Mouse (Mus musculus) lung, embryonic 14.5 days (tissue): ENCODE data around the gene Dglucy. TPM values are rescaled to one million over a fixed set of nuclear protein-coding genes. Genes with fewer than 3 reads are reported as not detected.

Experiments
- ATAC-seq: fragments of 200-750 bp; cut with Nextera tagmentation; 2 replicates; pipeline ENCODE4 v1.8.0; 2017; ENCODE audit warnings: mild to moderate bottlenecking, moderate TSS enrichment, moderate library complexity; ENCODE audit not compliant: insufficient read depth
- DNase-seq: peaks from one replicate; pipeline ENCODE4 v3.0.0-alpha.2; 2015
- H3K27ac ChIP-seq: fragments of 300-500 bp; sonication (generic); 2 replicates; pipeline ENCODE4 v1.5.1; 2014; ENCODE audit warnings: low read depth, mild to moderate bottlenecking, moderate library complexity
- H3K27me3 ChIP-seq: fragments of 300-500 bp; sonication (generic); 2 replicates; pipeline ENCODE4 v1.6.1; 2014; ENCODE audit warnings: low read length, control low read depth; ENCODE audit not compliant: insufficient read depth
- H3K36me3 ChIP-seq: fragments of 300-500 bp; sonication (generic); 2 replicates; pipeline ENCODE4 v1.6.1; 2014; ENCODE audit warnings: control low read depth; ENCODE audit not compliant: insufficient read depth
- H3K4me1 ChIP-seq: fragments of 300-500 bp; sonication (generic); 2 replicates; pipeline ENCODE4 v1.6.1; 2014; ENCODE audit warnings: antibody characterized with exemption, control low read depth; ENCODE audit not compliant: insufficient read depth
- H3K4me2 ChIP-seq: fragments of 300-500 bp; sonication (generic); 2 replicates; pipeline ENCODE4 v1.6.1; 2014; ENCODE audit warnings: mild to moderate bottlenecking
- H3K4me3 ChIP-seq: fragments of 300-500 bp; sonication (generic); 2 replicates; pipeline ENCODE4 v1.5.1; 2014; ENCODE audit warnings: low read depth, low read length
- H3K9ac ChIP-seq: fragments of 300-500 bp; sonication (generic); 2 replicates; pipeline ENCODE4 v1.6.1; 2014
- H3K9me3 ChIP-seq: fragments of 300-500 bp; sonication (generic); 2 replicates; pipeline ENCODE4 v1.6.1; 2016; ENCODE audit warnings: low read depth, low read length, control low read depth
- CTCF ChIP-seq: IDR thresholded peaks from 2 replicates; pipeline ENCODE4 v1.5.1; 2016; ENCODE audit warnings: antibody characterized with exemption, low read depth
- WGBS: fragments of 180-500 bp; shearing (Covaris S2); extraction: QIAGEN DNeasy Blood & Tissue Kit; methylation state at CpG from one replicate; pipeline ENCODE4 v1.1.7; 2014; 5-methylcytosine and 5-hydroxymethylcytosine counted together
- polyA plus RNA-seq: library from polyadenylated mRNA; unstranded; fragments of >200 nt; fragmentation: Nextera tagmentation; extraction: Ambion mirVana; gene quantifications from 2 replicates; pipeline ENCODE4 v1.2.1, GENCODE M21; 2014

Gene Dglucy
- polyA plus RNA-seq, 1 experiment from 2014 or later: 3.8 TPM

DNA sequence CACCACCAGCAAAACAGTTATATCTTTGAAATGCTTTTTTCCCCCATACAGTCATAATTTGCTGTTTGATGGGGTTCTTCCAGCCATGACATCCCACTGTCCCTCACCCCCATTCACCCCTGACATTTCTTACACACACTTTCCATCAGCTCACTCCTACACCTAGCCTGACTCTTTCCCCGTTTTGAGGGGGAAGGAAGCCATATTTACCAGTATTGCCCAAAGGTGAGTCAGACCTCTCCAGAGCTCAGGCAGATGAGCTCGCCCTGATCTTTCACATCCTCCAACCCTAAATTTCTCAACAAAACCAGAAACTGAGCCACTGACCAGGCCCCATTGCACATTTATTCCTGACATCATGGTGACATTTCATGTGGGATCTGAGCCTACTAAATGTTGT lies 93.0 kb downstream of the Dglucy start:
- DNase-seq (no peak), ATAC-seq (no peak)
- no peaks in the 10 kb centered on the region for H3K9me3 ChIP-seq
- no peak overlapping the region for H3K4me3 ChIP-seq
- H3K4me1 ChIP-seq: no peaks in the 10 kb centered on the region
- 76% methylated on average over 2 of the region's 2 CpGs for WGBS
- no peak overlapping the region for H3K27ac ChIP-seq
- no peak for TF ChIP-seq CTCF
- H3K4me2 ChIP-seq: no peak overlapping the region
- H3K9ac ChIP-seq: no peak overlapping the region
- no peaks in the 10 kb centered on the region for H3K36me3 ChIP-seq
- no peaks in the 10 kb centered on the region for H3K27me3 ChIP-seq

GRCm38 (mm10) chr12:100873612-100874011 lies 94.8 kb downstream of the Dglucy start:
- Histone ChIP-seq H3K27me3 (no peaks in the 10 kb centered on the region), H3K4me1 (no peaks in the 10 kb centered on the region), H3K36me3 (no peaks in the 10 kb centered on the region), H3K9me3 (no peaks in the 10 kb centered on the region), H3K27ac (no peak overlapping the region), H3K4me3 (no peak overlapping the region), H3K9ac (no peak overlapping the region), H3K4me2 (no peak overlapping the region)
- no peak for DNase-seq
- TF ChIP-seq CTCF: no peak
- 69% methylated on average over 3 of the region's 3 CpGs for WGBS
- no peak for ATAC-seq

- ATAC-seq (no peak), DNase-seq (no peak)
- no peaks in the 10 kb centered on the region for H3K9me3 ChIP-seq
- H3K36me3 ChIP-seq: no peaks in the 10 kb centered on the region
- H3K4me1 ChIP-seq: no peaks in the 10 kb centered on the region
- H3K27ac ChIP-seq: no peak overlapping the region
- H3K4me2 ChIP-seq: no peak overlapping the region
- no peak for TF ChIP-seq CTCF
- 40% methylated on average over 3 of the region's 3 CpGs for WGBS
- no peak overlapping the region for H3K4me3 ChIP-seq
- no peaks in the 10 kb centered on the region for H3K27me3 ChIP-seq
- H3K9ac ChIP-seq: no peak overlapping the region
Observed at GRCm38 (mm10) chr12:100875553-100875952, 96.7 kb downstream of the Dglucy start.

DNA sequence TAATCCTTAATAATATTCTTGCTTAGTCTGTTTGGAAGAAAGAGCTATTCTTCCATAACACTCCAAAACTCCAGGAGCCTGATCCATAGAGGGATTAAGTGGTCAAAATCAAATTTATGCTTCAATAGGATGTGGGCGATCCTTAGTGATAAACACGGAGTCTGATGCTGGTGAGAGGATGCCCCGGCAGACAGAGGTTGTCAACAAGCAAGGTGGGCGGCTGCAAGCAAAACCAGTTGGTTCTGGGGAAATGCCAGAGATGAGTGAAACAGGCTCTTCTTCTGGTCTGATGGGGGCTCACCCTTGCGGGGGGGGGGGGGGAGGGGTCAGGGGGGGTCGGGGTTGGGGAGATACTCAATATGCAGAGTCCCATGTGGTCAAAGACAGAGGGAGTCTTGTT lies 97.1 kb downstream of the Dglucy start:
- TF ChIP-seq CTCF: no peak
- WGBS: 69% methylated on average over 5 of the region's 6 CpGs
- H3K27ac ChIP-seq: no peak overlapping the region
- H3K4me1 ChIP-seq: no peaks in the 10 kb centered on the region
- H3K4me2 ChIP-seq: no peak overlapping the region
- no peaks in the 10 kb centered on the region for H3K27me3 ChIP-seq
- ATAC-seq (no peak), DNase-seq (no peak)
- H3K9ac ChIP-seq: no peak overlapping the region
- H3K36me3 ChIP-seq: no peaks in the 10 kb centered on the region
- no peak overlapping the region for H3K4me3 ChIP-seq
- H3K9me3 ChIP-seq: no peaks in the 10 kb centered on the region

- TF ChIP-seq CTCF: no peak
- no peaks in the 10 kb centered on the region for H3K27me3 ChIP-seq
- 0 out of 2 replicates have a peak, but pooled peaks have one; percentile 41 for ATAC-seq
- H3K9ac ChIP-seq: no peak overlapping the region
- 71% methylated on average over 6 of the region's 6 CpGs for WGBS
- no peak overlapping the region for H3K27ac ChIP-seq
- H3K4me2 ChIP-seq: no peak overlapping the region
- no peak for DNase-seq
- no peaks in the 10 kb centered on the region for H3K4me1 ChIP-seq
- H3K36me3 ChIP-seq: no peaks in the 10 kb centered on the region
- H3K9me3 ChIP-seq: no peaks in the 10 kb centered on the region
- no peak overlapping the region for H3K4me3 ChIP-seq
Observed at GRCm38 (mm10) chr12:100877936-100878335, 99.1 kb downstream of the Dglucy start.

- DNase-seq (no peak), ATAC-seq (no peak)
- Histone ChIP-seq H3K4me3 (no peak overlapping the region), H3K4me1 (no peaks in the 10 kb centered on the region), H3K27ac (no peak overlapping the region), H3K4me2 (no peak overlapping the region), H3K9ac (no peak overlapping the region), H3K9me3 (no peaks in the 10 kb centered on the region), H3K27me3 (no peaks in the 10 kb centered on the region), H3K36me3 (no peaks in the 10 kb centered on the region)
- WGBS: 91% methylated on average over 16 of the region's 16 CpGs
- no peak for TF ChIP-seq CTCF
Observed at GRCm38 (mm10) chr12:100878556-100878955, 99.7 kb downstream of the Dglucy start.

GRCm38 (mm10) chr12:100883168-100883567 lies 104.3 kb downstream of the Dglucy start:
- Histone ChIP-seq H3K27me3 (0 out of 2 replicates have a peak, but pooled peaks cover 4% of the 10 kb centered on the region), H3K4me1 (no peaks in the 10 kb centered on the region), H3K27ac (no peak overlapping the region), H3K9me3 (no peaks in the 10 kb centered on the region), H3K4me3 (no peak overlapping the region), H3K9ac (no peak overlapping the region), H3K4me2 (no peak overlapping the region), H3K36me3 (no peaks in the 10 kb centered on the region)
- no peak for DNase-seq
- no peak for ATAC-seq
- TF ChIP-seq CTCF: no peak
- 65% methylated on average over 7 of the region's 7 CpGs for WGBS

- ATAC-seq (no peak), DNase-seq (no peak)
- no peak for TF ChIP-seq CTCF
- H3K27ac ChIP-seq: no peak overlapping the region
- no peaks in the 10 kb centered on the region for H3K4me1 ChIP-seq
- H3K4me3 ChIP-seq: no peak overlapping the region
- no peak overlapping the region for H3K9ac ChIP-seq
- WGBS: 83% methylated on average over 3 of the region's 3 CpGs
- 0 out of 2 replicates have a peak, but pooled peaks cover 4% of the 10 kb centered on the region for H3K27me3 ChIP-seq
- no peaks in the 10 kb centered on the region for H3K36me3 ChIP-seq
- no peaks in the 10 kb centered on the region for H3K9me3 ChIP-seq
- H3K4me2 ChIP-seq: no peak overlapping the region
Observed at GRCm38 (mm10) chr12:100885585-100885984, 106.7 kb downstream of the Dglucy start.
